Comparison of ENCODE assay signal across 8 mouse cellular contexts in the genomic region with DNA sequence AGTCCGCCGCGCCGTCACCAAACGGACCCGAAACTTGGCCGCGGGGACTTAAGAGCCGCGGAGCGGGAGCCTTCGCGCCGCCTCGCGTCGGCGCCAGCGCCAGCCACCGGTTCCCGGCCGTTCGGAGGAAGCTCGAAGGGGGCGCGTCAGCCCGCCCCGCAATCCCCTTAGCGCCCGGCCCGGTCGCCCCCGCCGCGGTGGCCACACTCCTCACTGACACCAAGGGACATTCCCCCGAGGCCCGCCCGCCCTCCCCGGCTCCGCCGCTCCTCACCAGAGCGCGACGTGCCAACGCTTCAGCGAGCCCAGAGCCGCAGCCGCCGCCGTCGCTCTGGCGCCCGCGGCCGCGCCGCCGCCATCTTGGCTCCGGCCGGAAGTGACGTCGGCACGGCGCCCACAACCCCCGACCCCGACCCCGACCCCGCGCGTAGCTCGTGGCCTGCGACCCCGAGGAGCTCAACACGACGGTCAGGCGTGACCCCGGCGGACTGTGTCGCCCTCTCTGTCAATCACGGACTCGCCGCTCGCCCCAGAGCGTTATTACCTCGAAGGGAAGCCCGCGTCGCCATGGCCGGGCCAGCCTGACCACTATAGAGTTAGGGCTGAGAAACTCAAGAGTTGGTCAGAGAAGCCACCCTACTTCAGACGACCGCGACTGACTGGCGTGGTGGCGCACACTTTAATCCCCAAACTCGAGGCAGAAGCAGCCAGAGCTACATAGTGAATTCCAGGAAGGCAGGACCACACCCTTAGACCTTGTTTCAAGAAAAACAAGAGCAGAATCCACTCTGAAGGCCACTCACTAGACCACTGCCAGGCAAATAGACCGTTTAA. TPM values are rescaled to one million over a fixed set of nuclear protein-coding genes. Genes with fewer than 3 reads are reported as not detected.
DNase-seq lines count a peak whose midpoint lies in the region; ATAC-seq and TF ChIP-seq lines count a peak whose summit lies in the region.

A gene (minus strand): TSS at position 655 of the 834 bp plus-strand sequence.

- peak; percentile 20 for DNase-seq in ES-E14 (ENCODE audit: low read depth, low spot score)
- peak; percentile 66 for DNase-seq in cerebellum, adult 11-12 months
- peak; percentile 66 to 81 for DNase-seq in heart, postnatal 10 days
- peak; percentile 77 to 86 for DNase-seq in kidney, postnatal 4 days
- DNase-seq in neural tube, embryonic 11.5 days (ENCODE audit: low spot score), result peak; percentile 79

- H3K27ac ChIP-seq in ES-E14 (ENCODE audit: insufficient read depth, low read depth, low read length, poor library complexity, severe bottlenecking), result peak within 1 kb of the TSS; percentile 8; the same call in 1 of the 2 replicates
- H3K27ac ChIP-seq in forebrain, embryonic 15.5 days (replicated peaks), result peak within 1 kb of the TSS; percentile 89
- peak within 1 kb of the TSS; percentile 83 for H3K27ac ChIP-seq in liver, embryonic 15.5 days (replicated peaks)
- H3K27ac ChIP-seq in neural tube, embryonic 11.5 days (ENCODE audit: low read depth, low read length), result peak within 1 kb of the TSS; percentile 91
- H3K27ac ChIP-seq in stomach, embryonic 15.5 days, result peak within 1 kb of the TSS; percentile 69

- H3K4me2 ChIP-seq in forebrain, embryonic 15.5 days (replicated peaks), result peak within 1 kb of the TSS; percentile 79
- peak within 1 kb of the TSS; percentile 91 for H3K4me2 ChIP-seq in liver, embryonic 15.5 days
- H3K4me2 ChIP-seq in neural tube, embryonic 11.5 days (ENCODE audit: low read depth), result peak within 1 kb of the TSS; percentile 78
- peak within 1 kb of the TSS; percentile 75 for H3K4me2 ChIP-seq in stomach, embryonic 15.5 days

- no peaks in the 10 kb centered on the region for H3K9me3 ChIP-seq in ES-E14 (ENCODE audit: control insufficient read depth, insufficient read depth, low read depth, low read length)
- H3K9me3 ChIP-seq in forebrain, embryonic 15.5 days, result no peaks in the 10 kb centered on the region
- H3K9me3 ChIP-seq in liver, embryonic 15.5 days (replicated peaks), result no peaks in the 10 kb centered on the region
- H3K9me3 ChIP-seq in neural tube, embryonic 11.5 days (ENCODE audit: control insufficient read depth, low read length), result no peaks in the 10 kb centered on the region
- no peaks in the 10 kb centered on the region for H3K9me3 ChIP-seq in stomach, embryonic 15.5 days

- peak within 1 kb of the TSS; percentile 85 for H3K9ac ChIP-seq in ES-E14 (ENCODE audit: insufficient read depth, low read depth, low read length, poor library complexity, severe bottlenecking)
- peak within 1 kb of the TSS; percentile 86 for H3K9ac ChIP-seq in forebrain, embryonic 15.5 days (replicated peaks)
- peak within 1 kb of the TSS; percentile 85 for H3K9ac ChIP-seq in liver, embryonic 15.5 days
- peak within 1 kb of the TSS; percentile 96 for H3K9ac ChIP-seq in neural tube, embryonic 11.5 days (ENCODE audit: low read length)
- peak within 1 kb of the TSS; percentile 93 for H3K9ac ChIP-seq in stomach, embryonic 15.5 days

- H3K4me1 ChIP-seq in ES-E14 (ENCODE audit: control insufficient read depth in 2 of 2, insufficient read depth in 2 of 2, low read length in 2 of 2, poor library complexity in 1 of 2), result peaks cover 0 to 14% of the 10 kb centered on the region in 2 experiments; a peak in 3 of 4 replicates
- H3K4me1 ChIP-seq in forebrain, embryonic 15.5 days, result peaks cover 30% of the 10 kb centered on the region
- H3K4me1 ChIP-seq in liver, embryonic 15.5 days (replicated peaks), result peaks cover 19% of the 10 kb centered on the region
- H3K4me1 ChIP-seq in neural tube, embryonic 11.5 days (ENCODE audit: control insufficient read depth, insufficient read depth, low read length), result peaks cover 10% of the 10 kb centered on the region
- 0 out of 2 replicates have a peak, but pooled peaks cover 4% of the 10 kb centered on the region for H3K4me1 ChIP-seq in stomach, embryonic 15.5 days

- no peaks in the 10 kb centered on the region; the same call in 1 of the 2 replicates for H3K36me3 ChIP-seq in ES-E14 (ENCODE audit: control insufficient read depth, insufficient read depth, low read length, poor library complexity, severe bottlenecking)
- no peaks in the 10 kb centered on the region for H3K36me3 ChIP-seq in forebrain, embryonic 15.5 days
- H3K36me3 ChIP-seq in liver, embryonic 15.5 days (replicated peaks), result no peaks in the 10 kb centered on the region
- H3K36me3 ChIP-seq in neural tube, embryonic 11.5 days (ENCODE audit: control insufficient read depth, insufficient read depth, low read length), result no peaks in the 10 kb centered on the region
- H3K36me3 ChIP-seq in stomach, embryonic 15.5 days, result no peaks in the 10 kb centered on the region

- 2% methylated on average over 86 of the region's 96 CpGs for WGBS in forebrain, embryonic 15.5 days
- WGBS in liver, embryonic 15.5 days (ENCODE audit: insufficient replicate concordance), result 1% methylated on average over 82 of the region's 96 CpGs
- WGBS in neural tube, embryonic 11.5 days, result 2% methylated on average over 89 of the region's 96 CpGs
- 2% methylated on average over 93 of the region's 96 CpGs for WGBS in stomach, embryonic 15.5 days

- in situ Hi-C loops in ES-E14 (cut with MboI; ENCODE audit: low sequenced_read_pairs in 2 of 2, unreplicated experiment in 2 of 2), result no loop called here

- intact Hi-C loops in heart, postnatal 10 days (cut with DNase I), result loop anchor here (2.0 kb wide), 1 partner anchor 100 kb away; no protein-coding TSS in a partner anchor

- ATAC-seq in forebrain, embryonic 15.5 days (replicated peaks), result peak; percentile 78
- peak; percentile 66 for ATAC-seq in liver, embryonic 15.5 days (ENCODE audit: insufficient read depth)
- ATAC-seq in neural tube, embryonic 11.5 days (ENCODE audit: insufficient read depth, low FRiP score, low TSS enrichment), result peak; percentile 92
- peak; percentile 73 for ATAC-seq in stomach, embryonic 15.5 days (ENCODE audit: insufficient read depth, low FRiP score, low read depth)

- peak within 1 kb of the TSS; percentile 87 to 92 for H3K4me3 ChIP-seq in ES-E14 (ENCODE audit: insufficient read depth in 1 of 2, low read depth in 1 of 2, low read length in 2 of 2, poor library complexity in 1 of 2, severe bottlenecking in 1 of 2)
- H3K4me3 ChIP-seq in forebrain, embryonic 15.5 days, result peak within 1 kb of the TSS; percentile 87
- peak within 1 kb of the TSS; percentile 84 for H3K4me3 ChIP-seq in liver, embryonic 15.5 days (replicated peaks)
- H3K4me3 ChIP-seq in neural tube, embryonic 11.5 days (ENCODE audit: low read depth, low read length), result peak within 1 kb of the TSS; percentile 80
- peak within 1 kb of the TSS; percentile 80 for H3K4me3 ChIP-seq in stomach, embryonic 15.5 days (replicated peaks)

- no peaks in the 10 kb centered on the region for H3K27me3 ChIP-seq in forebrain, embryonic 15.5 days
- no peaks in the 10 kb centered on the region for H3K27me3 ChIP-seq in liver, embryonic 15.5 days
- H3K27me3 ChIP-seq in neural tube, embryonic 11.5 days (ENCODE audit: control insufficient read depth, insufficient read depth, low read length), result no peaks in the 10 kb centered on the region
- H3K27me3 ChIP-seq in stomach, embryonic 15.5 days (replicated peaks), result no peaks in the 10 kb centered on the region

TF ChIP-seq in ES-E14, 5 proteins besides CTCF, POLR2A, EP300 and RAD21:
- TF ChIP-seq CHD2 (IDR thresholded peaks at IDR 0.05; ENCODE audit: low read depth, low read length) (no peak), ZC3H11A (IDR thresholded peaks at IDR 0.05; ENCODE audit: borderline replicate concordance, low read depth, low read length) (no peak), ZNF384 (IDR thresholded peaks at IDR 0.05; ENCODE audit: low read depth, low read length) (no peak), MAFK (IDR thresholded peaks at IDR 0.05; ENCODE audit: insufficient read depth, low read depth, low read length) (no peak), HCFC1 (IDR thresholded peaks at IDR 0.05; ENCODE audit: borderline replicate concordance, insufficient read depth, low read length) (no peak)

RNA-seq across cellular contexts. Expression of the gene that starts here (rescaled TPM):
- total RNA-seq in ES-E14 (2012; rRNA removed), result 8.5 and 11.0 TPM in 2 replicates
- 16.9 and 18.4 TPM in 2 replicates for polyA plus RNA-seq in forebrain, embryonic 15.5 days (2015; fragmentation: Nextera tagmentation; extraction: Ambion mirVana)
- total RNA-seq in heart, postnatal 10 days (2021), result 10 to 100 TPM; 20.6 to 23.7 TPM
- 2.8 and 3.4 TPM in 2 replicates for polyA plus RNA-seq in liver, embryonic 15.5 days (2015; fragmentation: Nextera tagmentation; extraction: Ambion mirVana)
- polyA plus RNA-seq in neural tube, embryonic 11.5 days (2014; fragmentation: Nextera tagmentation; extraction: Ambion mirVana), result 16.7 and 16.9 TPM in 2 replicates
- 11.1 and 11.6 TPM in 2 replicates for polyA plus RNA-seq in stomach, embryonic 15.5 days (2015; fragmentation: Nextera tagmentation; extraction: Ambion mirVana)

Comparison
In these comparisons a context has a peak if more than half of its experiments do, and no peak if none do; other contexts are left out.
1. Peak in every context shown above with its lines: DNase-seq, ATAC-seq, H3K4me3 ChIP-seq and H3K27ac ChIP-seq.
2. DNase-seq: peak in every context shown above with its lines; median percentile 82 in kidney, postnatal 4 days; 79 in neural tube, embryonic 11.5 days; 74 in heart, postnatal 10 days; 66 in cerebellum, adult 11-12 months; 20 in ES-E14.
3. H3K27ac ChIP-seq: peak in every context shown above with its lines; median percentile 91 in neural tube, embryonic 11.5 days; 89 in forebrain, embryonic 15.5 days; 83 in liver, embryonic 15.5 days; 69 in stomach, embryonic 15.5 days; 8 in ES-E14.